Mouse (Mus musculus): ENCODE measurements around the gene Cmip.

DNA sequence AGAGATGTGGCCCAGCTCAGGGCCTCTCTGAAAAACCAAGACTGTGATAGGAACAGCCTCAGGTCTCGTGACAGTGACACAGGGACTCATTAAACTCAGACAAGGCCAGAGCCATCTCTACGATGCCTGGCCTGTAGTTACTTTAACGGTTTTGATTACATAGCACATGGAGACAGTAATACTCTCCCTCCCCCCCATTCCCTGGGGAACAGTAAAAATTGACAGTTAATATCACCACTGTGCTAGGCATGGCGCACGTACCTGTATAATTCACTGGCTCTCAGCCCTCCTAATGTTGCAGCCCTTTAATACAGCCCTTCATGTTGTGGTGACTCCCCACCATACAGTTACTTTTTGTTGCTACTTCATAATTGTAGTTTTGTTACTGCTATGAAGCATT lies 188.6 kb downstream of the Cmip start:
- TF ChIP-seq CTCF (IDR thresholded peaks at IDR 0.05; ENCODE audit: control insufficient read depth, insufficient read depth, insufficient read length) (no peak), FOSL1 (IDR thresholded peaks at IDR 0.05; ENCODE audit: insufficient read depth, low read length, poor library complexity, severe bottlenecking) (no peak), MYOD1 (IDR thresholded peaks at IDR 0.05; ENCODE audit: control insufficient read depth, insufficient read length, low read depth) (no peak), CEBPB (IDR thresholded peaks at IDR 0.05; ENCODE audit: low read depth) (no peak), MYOG (IDR thresholded peaks at IDR 0.05; ENCODE audit: control insufficient read depth, extremely low read depth, insufficient read length) (no peak), USF1 (IDR thresholded peaks at IDR 0.05; ENCODE audit: low read depth) (no peak)

Measured in C2C12 (cell line).